Mouse (Mus musculus): ENCODE results near the gene Mrgpra3.

GRCm38 (mm10) chr7:47601272-47601671, at the start of gene Mrgpra3:
- TF ChIP-seq SMC3 (IDR thresholded peaks at IDR 0.05; ENCODE audit: low read depth, low read length) (no peak), POLR2A (IDR thresholded peaks at IDR 0.05; ENCODE audit: control insufficient read depth in 1 of 2, insufficient read depth in 1 of 2, low read depth in 1 of 2, low read length in 2 of 2, poor library complexity in 1 of 2) (no peak), NRF1 (IDR thresholded peaks at IDR 0.05; ENCODE audit: insufficient read depth, low read depth, low read length, poor library complexity, severe bottlenecking) (no peak), ZC3H11A (IDR thresholded peaks at IDR 0.05; ENCODE audit: low read depth, low read length) (no peak), CHD1 (IDR thresholded peaks at IDR 0.05; ENCODE audit: low read depth, low read length) (no peak), MAFK (IDR thresholded peaks at IDR 0.05; ENCODE audit: borderline replicate concordance, low read depth, low read length) (no peak), ZMIZ1 (IDR thresholded peaks at IDR 0.05; ENCODE audit: low read depth, low read length) (no peak), CTCF (IDR thresholded peaks at IDR 0.05 in 2 of 3, conservative IDR thresholded peaks at IDR 0.05 in 1 of 3; ENCODE audit: control insufficient read depth in 1 of 3, insufficient read depth in 1 of 3, low read depth in 2 of 3, low read length in 3 of 3, poor library complexity in 1 of 3, severe bottlenecking in 1 of 3) (no peak), TBP (IDR thresholded peaks at IDR 0.05; ENCODE audit: low read depth, low read length) (no peak), HCFC1 (IDR thresholded peaks at IDR 0.05; ENCODE audit: low read depth, low read length) (no peak), POLR2AphosphoS5 (IDR thresholded peaks at IDR 0.05; ENCODE audit: borderline replicate concordance, low read depth, low read length) (no peak), NELFE (IDR thresholded peaks at IDR 0.05; ENCODE audit: low read depth, low read length) (no peak), E2F4 (IDR thresholded peaks at IDR 0.05; ENCODE audit: borderline replicate concordance, low read depth, low read length) (no peak), JUND (IDR thresholded peaks at IDR 0.05; ENCODE audit: low read depth, low read length) (no peak)
